Mouse (Mus musculus) erythroblast, embryonic 14.5 days (primary cell): ENCODE measurements at regions not wholly inside any gene's neighbourhood (a gene's known extent, or its start where the extent isn't known, plus 50 kb on each side); places are given as distances from the start of the nearest gene placed in this dataset.

Experiments used
- GATA1 ChIP-seq: IDR thresholded peaks from 2 replicates; pipeline ENCODE4 v1.6.1; 2012; ENCODE audit warnings: low read length, inconsistent platforms, mixed read lengths
- TAL1 ChIP-seq: IDR thresholded peaks from 3 replicates; pipeline ENCODE4 v1.6.1; 2012; ENCODE audit warnings: low read length, inconsistent platforms, mixed read lengths

DNA sequence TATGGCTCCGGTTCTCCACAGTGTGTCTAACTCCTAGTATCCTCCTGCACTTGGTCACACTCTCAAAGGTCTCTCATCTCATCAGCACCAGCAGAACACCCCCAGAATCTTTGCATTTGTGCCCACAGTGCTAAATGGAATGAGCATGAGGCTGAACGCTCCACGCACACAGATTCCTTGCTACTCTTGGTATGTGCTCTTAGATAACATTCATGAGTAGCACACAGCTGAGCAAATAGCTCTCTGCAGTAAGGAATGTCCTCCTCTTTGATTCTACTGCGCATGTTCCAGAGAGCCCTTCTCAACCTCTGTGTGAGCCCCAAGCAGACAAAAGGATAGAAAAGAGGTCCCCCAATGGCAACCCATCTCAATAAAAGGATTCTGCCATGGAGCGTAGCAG lies 326.1 kb upstream of the Zfp637 start:
- TF ChIP-seq GATA1, result no peak
- TF ChIP-seq TAL1, result no peak
